ENCODE assay signal across 10 mouse cellular contexts in the genomic region with DNA sequence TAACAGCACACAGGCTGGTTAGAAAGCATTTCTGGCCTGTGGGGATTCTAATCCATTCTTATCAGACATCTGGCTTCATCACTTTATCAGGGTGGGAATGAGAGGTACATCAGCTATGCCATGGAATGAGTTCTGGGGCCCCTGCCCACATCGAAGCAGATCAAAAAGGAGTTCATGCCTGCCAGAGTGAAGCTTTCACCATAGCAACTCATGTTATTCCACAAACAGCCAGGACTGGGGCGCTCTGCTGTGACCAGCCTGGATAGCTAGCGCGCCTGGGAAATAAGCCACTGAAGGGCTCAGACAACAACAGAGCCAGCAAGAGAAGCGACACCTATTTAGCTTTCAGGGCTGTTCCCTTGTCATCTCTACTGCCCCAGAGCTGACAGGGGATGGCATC. TPM values are rescaled to one million over a fixed set of nuclear protein-coding genes. Genes with fewer than 3 reads are reported as not detected.
A peak's percentile ranks its signal among the peaks of the same experiment; 100 is the strongest.
DNase-seq lines count a peak whose midpoint lies in the region; ATAC-seq and TF ChIP-seq lines count a peak whose summit lies in the region.
"Had no signal": no experiment of that assay in that cellular context is flagged by ENCODE, and none has a peak within 500 bp of the region (broad histone marks: within the 10 kb centered on the region; RNA-seq: fewer than 3 reads in every experiment).

No protein-coding gene starts in this region.

- peak; percentile 38 for DNase-seq in gastrocnemius, postnatal 14 days
- no peak for DNase-seq in gastrocnemius, adult 8-10 months (ENCODE audit: low spot score in 2 of 2)
- peak; percentile 76 for DNase-seq in Muller cell, postnatal 12 days (ENCODE audit: inconsistent ontology term)
- peak; percentile 58 for DNase-seq in forebrain, postnatal 0 days
- peak in 1 of 2 experiments; percentile 31 for DNase-seq in layer of hippocampus, adult 2 months (ENCODE audit: low spot score in 2 of 2)
- DNase-seq in urinary bladder, postnatal 36 days (ENCODE audit: low spot score in 2 of 2), result no peak
- no peak for DNase-seq in ovary, postnatal 10 days (ENCODE audit: low spot score)
- DNase-seq: adrenal gland, postnatal 14 days; liver, postnatal 0 days had no signal

- ATAC-seq in forebrain, postnatal 0 days, result peak; percentile 50
- ATAC-seq in granulocyte monocyte progenitor cell, adult 5-6 weeks (replicated peaks; ENCODE audit: poor library complexity, severe bottlenecking), result no peak
- ATAC-seq: liver, postnatal 0 days had no signal

- WGBS in forebrain, postnatal 0 days, result 26% methylated on average over 5 of the region's 5 CpGs

- no peaks in the 10 kb centered on the region for H3K9me3 ChIP-seq in forebrain, postnatal 0 days (ENCODE audit: low read length)

- H3K4me3 ChIP-seq in forebrain, postnatal 0 days (ENCODE audit: low read depth, low read length), result no peak overlapping the region
- peak overlapping the region; percentile 4; the same call in 1 of the 2 replicates for H3K4me3 ChIP-seq in layer of hippocampus, adult 2 months

- TF ChIP-seq CTCF in forebrain, postnatal 0 days (IDR thresholded peaks at IDR 0.05; ENCODE audit: low read depth), result peak; percentile 51
- TF ChIP-seq CTCF in layer of hippocampus, adult 2 months (conservative IDR thresholded peaks at IDR 0.05), result peak; percentile 55

- no peaks in the 10 kb centered on the region; the same call in 1 of the 2 replicates for H3K4me1 ChIP-seq in forebrain, postnatal 0 days (ENCODE audit: insufficient read depth)

- no peak overlapping the region for H3K9ac ChIP-seq in forebrain, postnatal 0 days
- H3K9ac ChIP-seq: liver, postnatal 0 days had no signal

- intact Hi-C loops in gastrocnemius, postnatal 14 days (cut with DNase I; ENCODE audit: low total_unique reads), result no loop called here

- H3K4me2 ChIP-seq in forebrain, postnatal 0 days (ENCODE audit: low read depth), result no peak overlapping the region

- H3K27me3 ChIP-seq in forebrain, postnatal 0 days (ENCODE audit: insufficient read depth, low read length), result no peaks in the 10 kb centered on the region

- no peaks in the 10 kb centered on the region for H3K36me3 ChIP-seq in forebrain, postnatal 0 days (ENCODE audit: insufficient read depth)

- H3K27ac ChIP-seq in forebrain, postnatal 0 days (ENCODE audit: low read depth, low read length), result no peak overlapping the region
- no peak overlapping the region; the same call in 1 of the 2 replicates for H3K27ac ChIP-seq in layer of hippocampus, adult 2 months

RNA-seq across cellular contexts. Expression of a gene that starts 4.8 kb away (rescaled TPM):
- 1 to 10 TPM; 8.7 to 9.7 TPM for total RNA-seq in gastrocnemius, postnatal 14 days (2021)
- 1 to 10 TPM; 1.7 to 2.3 (median 1.8) TPM for total RNA-seq in gastrocnemius, adult 8-10 months (2022)
- total RNA-seq in forebrain, postnatal 0 days (2014; rRNA removed), result 0.85 and 1.9 TPM in 2 replicates
- 0.98 and 1.3 TPM in 2 replicates for polyA plus RNA-seq in forebrain, postnatal 0 days (2015; fragmentation: Nextera tagmentation; extraction: Ambion mirVana)
- 1 to 10 TPM in 1 of 2 experiments, under 1 TPM in 1; 1.00 to 1.1 TPM for total RNA-seq in layer of hippocampus, adult 2 months (2021)
- 8.9 and 9.3 TPM in 2 replicates for total RNA-seq in granulocyte monocyte progenitor cell, adult 5-6 weeks (2014; fragmentation: Nextera tagmentation)
- 2.2 and 4.0 TPM in 2 replicates for total RNA-seq in granulocyte monocyte progenitor cell, adult 5-6 weeks (2017)

Comparison
In these comparisons a context has a peak if more than half of its experiments do, and no peak if none do; other contexts are left out.
1. DNase-seq: peak in gastrocnemius, postnatal 14 days (single experiment), Muller cell, postnatal 12 days (single experiment) and forebrain, postnatal 0 days (single experiment); none in gastrocnemius, adult 8-10 months (0 of 2), urinary bladder, postnatal 36 days (0 of 2) and ovary, postnatal 10 days (single experiment).